Mouse (Mus musculus): ENCODE measurements around the gene Pkp4.

DNA sequence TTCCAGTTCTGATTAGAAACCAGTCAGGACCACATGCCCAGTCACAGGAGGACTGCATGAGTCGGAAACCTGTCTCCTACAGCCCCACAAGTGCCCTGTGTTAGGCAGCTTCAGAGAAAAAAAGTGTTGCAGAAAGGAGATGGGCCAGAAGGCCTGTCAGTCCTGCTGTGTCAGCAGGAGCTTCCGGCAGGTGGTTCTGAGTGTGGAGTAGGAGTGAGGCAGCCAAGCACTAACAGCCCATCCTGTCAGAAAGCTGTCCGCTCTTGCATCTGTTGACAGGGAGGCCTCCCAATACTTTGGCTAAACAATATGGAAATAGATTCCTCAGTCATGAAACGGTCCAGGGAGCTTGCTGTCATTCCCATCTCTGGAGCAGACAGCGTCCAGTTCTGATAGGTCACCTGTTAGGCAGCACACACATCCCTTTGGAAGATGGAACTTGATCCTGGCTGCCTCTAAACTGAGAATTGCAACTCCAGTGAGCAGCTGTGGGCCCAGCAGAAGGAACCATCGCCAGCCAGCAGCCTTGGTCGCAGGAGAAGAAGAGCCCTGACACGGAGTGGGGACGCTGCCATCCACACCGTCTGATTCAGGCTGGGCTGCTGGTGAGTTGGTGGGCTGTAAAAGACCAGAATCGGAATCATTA is 68.7 kb downstream of the Pkp4 start:
- TF ChIP-seq POLR2A (IDR thresholded peaks at IDR 0.05; ENCODE audit: borderline replicate concordance, insufficient read depth, low read length) = no peak
- TF ChIP-seq CTCF (IDR thresholded peaks at IDR 0.05; ENCODE audit: borderline replicate concordance, insufficient read depth, low read depth, low read length) = no peak
